Mouse (Mus musculus) embryonic fibroblast, embryonic 13.5 days (primary cell): ENCODE results near the gene Hnrnpab.

Experiments used
- CTCF ChIP-seq: IDR thresholded peaks from 2 replicates; pipeline ENCODE4 v1.5.1; 2011; ENCODE audit warnings: mild to moderate bottlenecking, control low read depth, low read length, moderate library complexity, borderline replicate concordance; ENCODE audit not compliant: insufficient read depth
- POLR2A ChIP-seq: IDR thresholded peaks from 2 replicates; pipeline ENCODE4 v1.6.1; 2011; ENCODE audit warnings: low read depth, mild to moderate bottlenecking, control low read depth, low read length, moderate library complexity

DNA sequence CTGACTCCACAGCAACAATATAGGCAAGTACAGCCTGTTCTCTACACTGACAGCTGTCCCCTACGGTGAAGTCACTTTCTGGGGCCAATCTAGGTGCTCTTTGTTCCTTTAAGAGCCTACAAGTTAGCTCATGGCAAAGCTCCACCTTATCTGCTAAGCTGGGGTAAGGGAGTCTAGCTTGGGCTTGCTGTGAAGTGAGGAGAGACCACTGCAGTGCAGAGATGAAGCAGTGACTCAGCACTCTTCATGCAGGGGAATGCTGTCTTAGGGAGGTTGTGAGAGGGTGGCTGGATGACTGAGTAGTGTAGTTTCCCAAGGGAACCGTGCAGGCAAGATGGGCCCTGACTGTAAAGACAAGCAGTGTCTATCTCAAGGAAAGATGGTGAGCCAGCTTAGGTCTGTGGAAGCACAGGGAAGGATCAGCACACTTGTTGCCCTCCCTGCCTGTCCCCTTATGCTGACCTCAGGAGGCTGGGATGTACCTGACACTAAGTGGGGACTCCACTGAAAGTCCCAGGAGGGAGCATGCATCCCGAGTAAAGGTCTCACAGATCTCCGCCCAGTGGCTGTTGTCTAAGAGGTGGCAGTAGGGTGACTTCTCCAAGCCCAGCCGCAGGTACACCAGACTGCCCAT lies 18.7 kb upstream of the Hnrnpab start:
- TF ChIP-seq CTCF (no peak), POLR2A (no peak)
